Mouse (Mus musculus) lung, embryonic 14.5 days (tissue): ENCODE measurements around the gene Erbb3. TPM values are rescaled to one million over a fixed set of nuclear protein-coding genes. Genes with fewer than 3 reads are reported as not detected.
A peak's percentile ranks its signal among the peaks of the same experiment; 100 is the strongest.

ENCODE experiments used
- ATAC-seq: fragments of 200-750 bp; cut with Nextera tagmentation; 2 replicates; pipeline ENCODE4 v1.8.0; 2017; ENCODE audit warnings: mild to moderate bottlenecking, moderate TSS enrichment, moderate library complexity; ENCODE audit not compliant: insufficient read depth
- DNase-seq: peaks from one replicate; pipeline ENCODE4 v3.0.0-alpha.2; 2015
- H3K27ac ChIP-seq: fragments of 300-500 bp; sonication (generic); 2 replicates; pipeline ENCODE4 v1.5.1; 2014; ENCODE audit warnings: low read depth, mild to moderate bottlenecking, moderate library complexity
- H3K27me3 ChIP-seq: fragments of 300-500 bp; sonication (generic); 2 replicates; pipeline ENCODE4 v1.6.1; 2014; ENCODE audit warnings: low read length, control low read depth; ENCODE audit not compliant: insufficient read depth
- H3K36me3 ChIP-seq: fragments of 300-500 bp; sonication (generic); 2 replicates; pipeline ENCODE4 v1.6.1; 2014; ENCODE audit warnings: control low read depth; ENCODE audit not compliant: insufficient read depth
- H3K4me1 ChIP-seq: fragments of 300-500 bp; sonication (generic); 2 replicates; pipeline ENCODE4 v1.6.1; 2014; ENCODE audit warnings: antibody characterized with exemption, control low read depth; ENCODE audit not compliant: insufficient read depth
- H3K4me2 ChIP-seq: fragments of 300-500 bp; sonication (generic); 2 replicates; pipeline ENCODE4 v1.6.1; 2014; ENCODE audit warnings: mild to moderate bottlenecking
- H3K4me3 ChIP-seq: fragments of 300-500 bp; sonication (generic); 2 replicates; pipeline ENCODE4 v1.5.1; 2014; ENCODE audit warnings: low read depth, low read length
- H3K9ac ChIP-seq: fragments of 300-500 bp; sonication (generic); 2 replicates; pipeline ENCODE4 v1.6.1; 2014
- H3K9me3 ChIP-seq: fragments of 300-500 bp; sonication (generic); 2 replicates; pipeline ENCODE4 v1.6.1; 2016; ENCODE audit warnings: low read depth, low read length, control low read depth
- CTCF ChIP-seq: IDR thresholded peaks from 2 replicates; pipeline ENCODE4 v1.5.1; 2016; ENCODE audit warnings: antibody characterized with exemption, low read depth
- WGBS: fragments of 180-500 bp; shearing (Covaris S2); extraction: QIAGEN DNeasy Blood & Tissue Kit; methylation state at CpG from one replicate; pipeline ENCODE4 v1.1.7; 2014; 5-methylcytosine and 5-hydroxymethylcytosine counted together
- microRNA-seq: library from miRNA; unstranded; fragments of <30 nt; microRNA quantifications from one replicate; pipeline ENCODE4, GENCODE M21; 2016; ENCODE audit warnings: borderline number of aligned reads
- polyA plus RNA-seq: library from polyadenylated mRNA; unstranded; fragments of >200 nt; fragmentation: Nextera tagmentation; extraction: Ambion mirVana; gene quantifications from 2 replicates; pipeline ENCODE4 v1.2.1, GENCODE M21; 2014

Erbb3 gene
- polyA plus RNA-seq, 1 experiment from 2014 or later, result 22.9 TPM

DNA sequence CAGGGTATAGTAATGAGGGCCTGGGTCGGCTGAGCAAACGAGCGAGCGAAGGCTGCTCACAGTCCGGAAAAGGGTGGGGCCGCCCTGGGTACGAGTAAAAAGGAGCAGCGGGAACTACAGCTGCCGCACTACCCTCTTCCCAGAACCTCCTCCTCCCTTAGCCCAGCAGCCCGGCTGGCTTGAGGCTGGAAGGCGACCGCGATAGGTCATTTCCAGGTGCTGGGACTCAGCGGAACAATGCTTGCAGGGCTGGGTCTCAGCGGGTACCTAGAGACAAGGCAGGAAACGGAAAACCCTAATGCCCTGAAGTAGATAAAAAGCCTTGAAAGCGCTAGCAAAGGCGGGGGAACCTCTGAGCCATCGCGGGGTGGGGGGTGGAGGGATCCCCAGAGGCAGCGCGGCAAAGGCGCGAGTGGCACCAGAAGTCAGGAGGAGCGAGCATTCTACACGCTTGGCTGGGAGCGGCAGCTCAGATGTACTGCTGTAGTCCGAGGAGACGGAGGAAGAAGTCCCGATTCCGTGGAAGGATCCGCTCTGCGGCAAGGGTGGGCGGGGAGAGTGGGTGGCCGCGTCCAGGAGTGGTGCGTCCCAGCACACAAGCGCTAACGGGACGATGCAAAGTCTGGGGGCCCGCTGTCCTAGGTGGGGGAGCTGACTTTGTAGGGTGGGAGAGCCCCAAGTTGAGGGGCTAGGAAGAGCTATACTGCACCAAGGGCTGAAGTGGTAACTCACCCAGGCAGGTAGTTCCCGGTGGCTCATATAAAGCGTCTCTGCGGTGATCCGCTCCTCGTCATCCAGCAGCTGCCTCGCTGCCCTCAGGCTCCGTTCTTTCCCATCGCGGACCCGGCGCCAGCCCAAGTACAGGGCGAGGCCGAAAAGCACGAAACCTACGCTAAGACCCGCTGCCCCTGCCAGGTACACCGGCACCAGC is 64.5 kb downstream of the Erbb3 start:
- peaks cover 12% of the 10 kb centered on the region; the same call in 1 of the 2 replicates for H3K36me3 ChIP-seq
- H3K4me3 ChIP-seq, result peak overlapping the region; percentile 82
- under 1% methylated on average over 58 of the region's 58 CpGs for whole genome bisulfite sequencing
- peak; percentile 25 for ATAC-seq
- peak; percentile 73 for DNase-seq
- TF ChIP-seq CTCF, result no peak
- no peaks in the 10 kb centered on the region for H3K4me1 ChIP-seq
- no peaks in the 10 kb centered on the region for H3K9me3 ChIP-seq
- H3K27ac ChIP-seq, result peak overlapping the region; percentile 80
- H3K27me3 ChIP-seq, result no peaks in the 10 kb centered on the region
- peak overlapping the region; percentile 100 for H3K4me2 ChIP-seq
- peak overlapping the region; percentile 78 for H3K9ac ChIP-seq

DNA sequence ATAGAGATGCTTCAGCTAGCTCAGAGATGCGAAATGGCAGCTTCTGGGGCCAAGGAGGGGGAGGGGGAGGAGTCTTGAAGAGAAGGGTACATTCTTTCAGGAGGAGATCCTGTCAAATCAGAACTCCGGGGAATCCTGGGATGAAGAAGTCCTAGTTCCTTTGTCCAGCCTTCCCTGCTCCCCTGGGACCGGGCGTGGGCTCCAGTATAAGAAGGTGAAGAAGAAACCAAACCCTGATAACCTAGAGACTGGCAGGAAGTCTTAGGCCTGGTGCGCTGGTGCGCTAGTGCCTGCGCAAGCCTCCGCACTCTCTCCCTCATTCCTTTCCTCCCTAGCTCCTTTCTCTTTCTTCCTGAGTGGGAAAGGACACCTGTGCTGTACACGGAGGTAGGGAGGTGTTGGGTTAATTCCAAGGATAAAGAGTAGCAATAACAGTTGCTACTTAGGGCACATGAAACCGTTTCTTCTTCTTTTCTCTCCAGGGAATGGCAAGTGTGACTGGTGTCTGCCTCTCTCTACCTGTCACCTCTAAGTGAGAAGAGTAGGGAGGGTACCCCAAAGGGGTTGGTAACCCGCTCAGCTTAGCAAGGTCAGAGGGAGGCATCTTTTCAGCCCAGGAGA is 65.2 kb downstream of the Erbb3 start:
- 16% methylated on average over 11 of the region's 11 CpGs for WGBS
- DNase-seq (no peak), ATAC-seq (no peak)
- Histone ChIP-seq H3K9me3 (no peaks in the 10 kb centered on the region), H3K27ac (no peak overlapping the region), H3K36me3 (peaks cover 17% of the 10 kb centered on the region), H3K4me3 (peak overlapping the region; percentile 82), H3K4me2 (peak overlapping the region; percentile 100), H3K4me1 (no peaks in the 10 kb centered on the region), H3K27me3 (no peaks in the 10 kb centered on the region), H3K9ac (peak overlapping the region; percentile 78)
- no peak for TF ChIP-seq CTCF

DNA sequence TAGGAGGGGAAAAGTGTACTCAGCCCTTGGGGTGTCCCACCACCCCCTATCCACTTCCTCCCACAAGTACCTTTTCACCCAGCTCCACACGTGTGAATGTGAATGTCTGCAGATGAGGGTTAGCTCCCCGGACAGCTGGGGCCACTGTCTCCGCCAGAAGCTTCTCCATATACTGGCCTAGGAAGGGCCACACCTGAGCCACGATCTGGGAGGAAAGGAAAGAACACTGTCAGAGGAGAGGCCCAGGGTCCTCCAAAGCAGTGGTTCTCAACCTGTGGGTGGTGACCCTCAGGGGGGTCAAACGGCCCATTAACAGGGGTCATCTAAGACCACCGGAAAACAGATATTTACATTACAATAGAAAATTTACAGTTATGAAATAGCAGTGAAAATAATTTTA is 67.1 kb downstream of the Erbb3 start:
- Histone ChIP-seq H3K36me3 (peaks cover 22% of the 10 kb centered on the region), H3K27ac (no peak overlapping the region), H3K27me3 (no peaks in the 10 kb centered on the region; the same call in 1 of the 2 replicates), H3K4me1 (no peaks in the 10 kb centered on the region), H3K4me2 (no peak overlapping the region), H3K9ac (no peak overlapping the region), H3K4me3 (no peak overlapping the region), H3K9me3 (no peaks in the 10 kb centered on the region)
- no peak for DNase-seq
- ATAC-seq, result no peak
- WGBS, result 68% methylated on average over 6 of the region's 6 CpGs
- TF ChIP-seq CTCF, result no peak

DNA sequence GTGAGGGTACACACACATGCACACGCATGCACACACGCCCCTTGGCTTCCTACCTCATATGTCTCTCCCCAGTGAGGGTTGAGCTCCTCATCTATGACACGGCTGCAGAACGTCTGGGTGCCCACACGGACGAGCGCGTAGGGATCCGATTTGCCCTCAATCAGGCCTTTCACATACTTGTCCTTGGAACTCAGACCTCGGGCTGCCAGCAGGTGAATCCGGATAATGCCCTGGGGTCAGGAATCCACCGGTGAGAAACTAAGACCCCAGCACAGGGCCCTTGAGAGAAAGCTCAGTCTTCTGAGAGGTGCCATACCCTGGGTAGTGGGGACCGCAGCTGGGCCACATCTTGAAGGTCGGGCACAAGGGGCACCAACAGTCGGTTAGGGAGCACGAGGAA is 68.9 kb downstream of the Erbb3 start:
- no peak overlapping the region for H3K4me3 ChIP-seq

DNA sequence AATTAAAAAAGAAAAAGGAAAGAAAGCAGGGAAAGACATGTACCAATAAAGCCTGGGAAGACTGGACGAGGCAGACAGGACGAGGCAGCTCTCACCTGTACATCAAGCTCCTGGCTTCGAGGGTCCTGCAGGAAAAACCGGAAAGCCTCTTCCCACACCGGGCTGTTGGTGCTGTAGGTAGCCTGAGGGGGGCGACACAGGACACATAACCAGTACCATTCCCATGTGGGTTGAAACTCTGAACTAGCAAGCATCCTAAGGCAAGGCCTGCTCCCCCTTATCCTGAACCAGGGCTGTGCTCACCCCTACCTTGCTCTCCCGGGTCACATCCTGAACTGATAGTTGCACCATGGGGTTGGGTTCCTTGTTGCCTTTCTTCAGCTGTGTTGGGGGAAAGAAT is 70.6 kb downstream of the Erbb3 start:
- ATAC-seq, result no peak
- no peaks in the 10 kb centered on the region for H3K9me3 ChIP-seq
- peak; percentile 43 for DNase-seq
- no peaks in the 10 kb centered on the region for H3K4me1 ChIP-seq
- H3K4me2 ChIP-seq, result no peak overlapping the region
- peaks cover 27% of the 10 kb centered on the region for H3K36me3 ChIP-seq
- H3K27me3 ChIP-seq, result peaks cover 10% of the 10 kb centered on the region; the same call in 1 of the 2 replicates
- no peak overlapping the region for H3K9ac ChIP-seq
- H3K4me3 ChIP-seq, result no peak overlapping the region
- H3K27ac ChIP-seq, result no peak overlapping the region
- peak; percentile 53 for TF ChIP-seq CTCF
- 75% methylated on average over 7 of the region's 7 CpGs for WGBS

More for the DNA sequence above, 68.9 kb downstream of the Erbb3 start:
- H3K36me3 ChIP-seq, result peaks cover 22% of the 10 kb centered on the region
- ATAC-seq (no peak), DNase-seq (no peak)
- TF ChIP-seq CTCF, result no peak
- H3K4me1 ChIP-seq, result no peaks in the 10 kb centered on the region
- WGBS, result 82% methylated on average over 16 of the region's 16 CpGs
- H3K9ac ChIP-seq, result no peak overlapping the region
- H3K27ac ChIP-seq, result no peak overlapping the region
- no peak overlapping the region for H3K4me2 ChIP-seq
- no peaks in the 10 kb centered on the region for H3K9me3 ChIP-seq
- peaks cover 10% of the 10 kb centered on the region; the same call in 1 of the 2 replicates for H3K27me3 ChIP-seq

Small RNA genes within 50 kb of the gene (microRNA-seq; reads per million reads assigned to microRNA genes)
- gene Gm47275, result not detected
- gene Mir6917, result 0.95 reads per million

Other genes starting within 250 kb of the Erbb3 start
- 12.8 and 14.5 TPM in 2 replicates for gene Coq10a, start 220.7 kb downstream of the Erbb3 start, polyA plus RNA-seq
- 15.8 and 17.0 TPM in 2 replicates for gene Ankrd52, start 212.5 kb downstream of the Erbb3 start, polyA plus RNA-seq
- gene Slc39a5, start 188.4 kb downstream of the Erbb3 start, polyA plus RNA-seq, result 0.18 TPM in 1 of 2 replicates, not detected in the other
- gene Nabp2, start 178.2 kb downstream of the Erbb3 start, polyA plus RNA-seq, result 77.1 and 83.1 TPM in 2 replicates
- 32.8 and 33.5 TPM in 2 replicates for gene Rnf41, start 178.0 kb downstream of the Erbb3 start, polyA plus RNA-seq
- gene Smarcc2, start 130.4 kb downstream of the Erbb3 start, polyA plus RNA-seq, result 81.1 and 89.6 TPM in 2 replicates
- 1,221 and 1,238 TPM in 2 replicates for gene Myl6, start 95.5 kb downstream of the Erbb3 start, polyA plus RNA-seq
- 3.0 and 4.4 TPM in 2 replicates for gene Myl6b, start 91.0 kb downstream of the Erbb3 start, polyA plus RNA-seq
- 21.5 and 23.0 TPM in 2 replicates for gene Esyt1, start 63.8 kb downstream of the Erbb3 start, polyA plus RNA-seq
- 11.0 and 14.5 TPM in 2 replicates for gene Zc3h10, start 41.9 kb downstream of the Erbb3 start, polyA plus RNA-seq
- gene Rpl41, start 40.3 kb downstream of the Erbb3 start, polyA plus RNA-seq, result 4,697 and 4,895 TPM in 2 replicates
- 240 and 244 TPM in 2 replicates for gene Pa2g4, start 23.7 kb downstream of the Erbb3 start, polyA plus RNA-seq
- gene Rps26, start 37.1 kb upstream of the Erbb3 start, polyA plus RNA-seq, result 1,029 and 1,115 TPM in 2 replicates
- gene Ikzf4, start 56.3 kb upstream of the Erbb3 start, polyA plus RNA-seq, result 2.0 and 3.5 TPM in 2 replicates
- gene Suox, start 84.4 kb upstream of the Erbb3 start, polyA plus RNA-seq, result 9.3 and 9.8 TPM in 2 replicates
- gene Rab5b, start 106.6 kb upstream of the Erbb3 start, polyA plus RNA-seq, result 63.6 and 66.8 TPM in 2 replicates
- gene Pmel, start 114.5 kb upstream of the Erbb3 start, polyA plus RNA-seq, result 1.4 TPM in 2 replicates
- 105 and 109 TPM in 2 replicates for gene Cdk2, start 115.4 kb upstream of the Erbb3 start, polyA plus RNA-seq
- gene Dgka, start 155.2 kb upstream of the Erbb3 start, polyA plus RNA-seq, result 6.9 and 7.0 TPM in 2 replicates
- 37.4 and 39.1 TPM in 2 replicates for gene Pym1, start 158.2 kb upstream of the Erbb3 start, polyA plus RNA-seq
- 1.5 and 2.1 TPM in 2 replicates for gene Mmp19, start 201.3 kb upstream of the Erbb3 start, polyA plus RNA-seq
- 34.9 and 38.2 TPM in 2 replicates for gene Dnajc14, start 214.4 kb upstream of the Erbb3 start, polyA plus RNA-seq
- gene Tmem198b, start 214.7 kb upstream of the Erbb3 start, polyA plus RNA-seq, result 12.1 and 15.1 TPM in 2 replicates
- gene Sarnp, start 227.7 kb upstream of the Erbb3 start, polyA plus RNA-seq, result 223 and 227 TPM in 2 replicates
- gene Ormdl2, start 232.0 kb upstream of the Erbb3 start, polyA plus RNA-seq, result 55.8 and 63.9 TPM in 2 replicates